Mouse (Mus musculus) heart, embryonic 12.5 days (tissue): ENCODE measurements around the gene Cryba1. TPM values are rescaled to one million over a fixed set of nuclear protein-coding genes. Genes with fewer than 3 reads are reported as not detected.
"Not testable (repeated sequence)": the region's sequence is repeated elsewhere in the genome, so short reads cannot be mapped to it uniquely, and the experiment has no call there.

Experiments used
- ATAC-seq: fragments of 200-750 bp; cut with Nextera tagmentation; 2 replicates; pipeline ENCODE4 v1.8.0; 2017; ENCODE audit warnings: moderate TSS enrichment, moderate library complexity; ENCODE audit not compliant: insufficient number of reproducible peaks, low FRiP score
- H3K27ac ChIP-seq: fragments of 300-500 bp; sonication (generic); 2 replicates; pipeline ENCODE4 v1.5.1; 2016; ENCODE audit warnings: mild to moderate bottlenecking, moderate library complexity; ENCODE audit not compliant: poor library complexity, severe bottlenecking
- H3K27me3 ChIP-seq: fragments of 300-500 bp; sonication (generic); replicated peaks from 2 replicates; pipeline ENCODE4 v1.6.1; 2016; ENCODE audit warnings: mild to moderate bottlenecking, moderate library complexity
- H3K36me3 ChIP-seq: fragments of 300-500 bp; sonication (generic); 2 replicates; pipeline ENCODE4 v1.6.1; 2016; ENCODE audit warnings: mild to moderate bottlenecking, moderate library complexity
- H3K4me1 ChIP-seq: fragments of 300-500 bp; sonication (generic); replicated peaks from 2 replicates; pipeline ENCODE4 v1.6.1; 2016; ENCODE audit warnings: mild to moderate bottlenecking
- H3K4me2 ChIP-seq: fragments of 300-500 bp; sonication (generic); 2 replicates; pipeline ENCODE4 v1.6.1; 2016; ENCODE audit warnings: mild to moderate bottlenecking, moderate library complexity
- H3K4me3 ChIP-seq: fragments of 300-500 bp; sonication (generic); 2 replicates; pipeline ENCODE4 v1.5.1; 2016; ENCODE audit warnings: mild to moderate bottlenecking
- H3K9ac ChIP-seq: fragments of 300-500 bp; sonication (generic); 2 replicates; pipeline ENCODE4 v1.6.1; 2016; ENCODE audit warnings: mild to moderate bottlenecking, moderate library complexity
- H3K9me3 ChIP-seq: fragments of 300-500 bp; sonication (generic); replicated peaks from 2 replicates; pipeline ENCODE4 v1.6.1; 2016; ENCODE audit warnings: mild to moderate bottlenecking, moderate library complexity
- WGBS: fragments of 180-500 bp; shearing (Covaris S2); methylation state at CpG from one replicate; pipeline ENCODE4 v1.1.7; 2016; 5-methylcytosine and 5-hydroxymethylcytosine counted together
- polyA plus RNA-seq: library from polyadenylated mRNA; unstranded; fragments of >200 nt; fragmentation: Nextera tagmentation; extraction: Ambion mirVana; gene quantifications from 2 replicates; pipeline ENCODE4 v1.2.1, GENCODE M21; 2016

Cryba1 gene
- polyA plus RNA-seq, 1 experiment from 2014 or later, result not detected

DNA sequence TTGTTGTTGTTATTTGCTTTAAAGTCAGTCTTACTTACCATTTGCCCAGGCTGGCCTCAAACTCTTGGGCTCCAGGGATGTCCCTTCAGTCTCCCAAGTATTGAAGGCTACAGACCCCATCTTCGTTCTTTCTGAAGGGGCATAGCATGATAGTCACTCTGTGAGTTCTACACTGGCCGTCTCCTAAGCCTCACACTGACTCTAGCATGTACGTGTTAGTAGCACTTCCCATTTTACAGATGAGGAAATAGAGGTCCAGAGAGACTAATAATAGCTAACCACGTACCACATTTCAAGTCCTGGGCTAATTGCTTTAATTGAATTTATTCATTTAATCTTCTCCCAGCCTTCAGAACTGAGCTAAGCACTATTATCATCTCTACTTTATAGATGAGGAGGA is 34.9 kb upstream of the Cryba1 start:
- H3K27ac ChIP-seq, result no peak overlapping the region
- H3K4me1 ChIP-seq, result peaks cover 17% of the 10 kb centered on the region
- no peak overlapping the region for H3K9ac ChIP-seq
- no peaks in the 10 kb centered on the region for H3K9me3 ChIP-seq
- no peak overlapping the region for H3K4me3 ChIP-seq
- no peaks in the 10 kb centered on the region for H3K36me3 ChIP-seq
- 73% methylated on average over 4 of the region's 4 CpGs for WGBS
- no peak for ATAC-seq
- no peaks in the 10 kb centered on the region for H3K27me3 ChIP-seq
- H3K4me2 ChIP-seq, result no peak overlapping the region

DNA sequence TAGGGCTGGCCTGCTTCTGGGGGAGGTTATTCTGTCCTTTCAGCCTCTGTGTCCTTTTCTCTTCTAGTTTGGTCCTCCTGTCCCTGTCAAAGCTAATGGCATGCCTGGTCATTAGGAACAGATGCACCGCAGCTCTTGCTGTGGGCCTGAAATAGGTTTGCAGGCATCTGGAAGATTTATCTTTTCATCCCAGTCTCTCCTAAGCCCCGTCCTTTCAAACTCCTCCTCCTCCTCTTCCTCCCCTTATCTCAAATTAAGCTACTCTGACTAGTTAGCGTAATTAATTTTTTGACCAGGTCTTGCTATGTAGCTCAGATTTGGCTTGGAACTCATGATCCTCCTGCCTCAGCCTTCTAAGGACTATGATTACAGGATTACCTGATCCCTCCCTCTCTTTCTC is 28.4 kb upstream of the Cryba1 start:
- Histone ChIP-seq H3K4me1 (no peaks in the 10 kb centered on the region), H3K4me2 (no peak overlapping the region), H3K9ac (no peak overlapping the region), H3K9me3 (no peaks in the 10 kb centered on the region), H3K27me3 (no peaks in the 10 kb centered on the region; the same call in 1 of the 2 replicates), H3K4me3 (no peak overlapping the region), H3K27ac (no peak overlapping the region), H3K36me3 (no peaks in the 10 kb centered on the region)
- no peak for ATAC-seq
- 50% methylated on average over 3 of the region's 3 CpGs for WGBS

- H3K27ac ChIP-seq, result no peak overlapping the region
- no peaks in the 10 kb centered on the region for H3K4me1 ChIP-seq
- H3K4me2 ChIP-seq, result no peak overlapping the region
- H3K9me3 ChIP-seq, result no peaks in the 10 kb centered on the region
- H3K27me3 ChIP-seq, result no peaks in the 10 kb centered on the region; the same call in 1 of the 2 replicates
- no peaks in the 10 kb centered on the region for H3K36me3 ChIP-seq
- 55% methylated on average over 5 of the region's 5 CpGs for WGBS
- no peak overlapping the region for H3K4me3 ChIP-seq
- ATAC-seq, result no peak
- no peak overlapping the region for H3K9ac ChIP-seq
Observed at GRCm38 (mm10) chr11:77752525-77752924, 27.4 kb upstream of the Cryba1 start.

- no peak for ATAC-seq
- no peaks in the 10 kb centered on the region for H3K27me3 ChIP-seq
- no peaks in the 10 kb centered on the region for H3K36me3 ChIP-seq
- no peak overlapping the region for H3K9ac ChIP-seq
- 82% methylated on average over 5 of the region's 5 CpGs for WGBS
- no peak overlapping the region for H3K4me3 ChIP-seq
- H3K27ac ChIP-seq, result no peak overlapping the region
- no peak overlapping the region for H3K4me2 ChIP-seq
- no peaks in the 10 kb centered on the region for H3K4me1 ChIP-seq
- no peaks in the 10 kb centered on the region for H3K9me3 ChIP-seq
Observed at GRCm38 (mm10) chr11:77748996-77749395, 23.9 kb upstream of the Cryba1 start.

DNA sequence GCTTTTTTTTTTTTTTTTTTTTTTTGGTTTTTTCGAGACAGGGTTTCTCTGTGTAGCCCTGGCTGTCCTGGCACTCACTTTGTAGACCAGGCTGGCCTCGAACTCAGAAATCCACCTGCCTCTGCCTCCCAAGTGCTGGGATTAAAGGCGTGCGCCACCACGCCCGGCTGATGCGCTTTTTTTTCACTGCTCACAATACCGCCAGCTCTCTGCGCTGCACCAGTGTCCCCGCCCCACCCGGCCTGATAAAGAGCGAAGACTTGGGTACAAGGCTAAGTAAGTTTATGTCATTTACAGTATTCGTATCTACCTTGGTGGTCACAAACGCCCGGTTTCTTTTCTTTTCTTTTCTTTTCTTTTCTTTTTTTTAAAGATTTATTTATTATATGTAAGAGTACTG is 22.0 kb upstream of the Cryba1 start:
- not testable (repeated sequence) for ATAC-seq, H3K36me3 ChIP-seq, H3K9me3 ChIP-seq, H3K27me3 ChIP-seq, H3K9ac ChIP-seq, H3K27ac ChIP-seq, H3K4me1 ChIP-seq, H3K4me3 ChIP-seq, H3K4me2 ChIP-seq
- 89% methylated on average over 14 of the region's 15 CpGs for WGBS

DNA sequence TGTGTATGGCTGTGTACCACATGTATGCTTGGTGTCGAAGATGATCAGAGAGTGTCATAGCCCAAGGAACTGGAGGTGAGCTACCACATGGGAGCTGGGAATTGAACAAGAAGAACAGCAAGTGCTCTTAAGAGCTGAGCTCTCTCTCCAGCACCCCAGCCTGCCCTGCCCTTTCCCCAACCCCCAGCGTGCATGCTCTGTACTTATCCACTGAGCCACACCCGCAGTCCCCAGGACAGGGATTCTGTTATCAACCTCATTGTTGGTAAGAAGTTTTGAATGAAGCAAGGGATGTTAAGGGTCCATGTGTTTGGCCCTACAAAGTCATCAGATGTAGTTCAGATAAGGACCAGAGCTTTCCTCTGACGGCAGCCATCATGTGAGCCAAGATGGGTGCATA is 21.6 kb upstream of the Cryba1 start:
- no peak overlapping the region for H3K4me2 ChIP-seq
- H3K27me3 ChIP-seq, result no peaks in the 10 kb centered on the region
- no peak overlapping the region for H3K9ac ChIP-seq
- no peaks in the 10 kb centered on the region for H3K4me1 ChIP-seq
- 74% methylated on average over 4 of the region's 4 CpGs for WGBS
- no peak overlapping the region for H3K4me3 ChIP-seq
- H3K36me3 ChIP-seq, result no peaks in the 10 kb centered on the region
- no peak for ATAC-seq
- H3K27ac ChIP-seq, result no peak overlapping the region
- H3K9me3 ChIP-seq, result no peaks in the 10 kb centered on the region

- Histone ChIP-seq H3K4me1 (no peaks in the 10 kb centered on the region), H3K4me3 (no peak overlapping the region), H3K9ac (no peak overlapping the region), H3K27ac (no peak overlapping the region), H3K4me2 (no peak overlapping the region), H3K9me3 (no peaks in the 10 kb centered on the region), H3K36me3 (no peaks in the 10 kb centered on the region), H3K27me3 (no peaks in the 10 kb centered on the region)
- ATAC-seq, result no peak
- WGBS, result 31% methylated on average over 6 of the region's 6 CpGs
Observed at GRCm38 (mm10) chr11:77743966-77744365, 18.9 kb upstream of the Cryba1 start.

DNA sequence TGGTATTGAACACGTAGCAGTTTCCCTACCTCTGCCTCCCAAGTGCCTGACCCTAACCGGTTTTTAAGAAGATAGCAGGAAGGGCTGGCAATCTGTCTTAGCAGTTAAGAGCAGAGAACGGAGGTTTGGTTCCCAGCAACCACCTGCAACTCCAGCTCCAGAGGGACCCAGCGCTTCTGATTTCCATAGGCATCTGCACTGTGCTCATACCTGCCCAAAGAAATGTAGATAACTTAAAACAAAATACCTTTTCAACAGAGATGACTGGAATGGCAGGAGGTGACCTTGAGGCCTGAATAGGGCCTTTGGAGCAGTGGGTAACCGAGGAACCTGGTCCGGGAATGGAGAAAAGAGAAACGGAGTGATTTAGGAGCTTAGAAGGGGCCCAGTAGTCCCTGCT is 13.5 kb upstream of the Cryba1 start:
- H3K9me3 ChIP-seq, result no peaks in the 10 kb centered on the region
- no peak for ATAC-seq
- WGBS, result 54% methylated on average over 7 of the region's 7 CpGs
- H3K4me3 ChIP-seq, result no peak overlapping the region
- H3K9ac ChIP-seq, result no peak overlapping the region
- 0 out of 2 replicates have a peak, but pooled peaks cover 2% of the 10 kb centered on the region for H3K4me1 ChIP-seq
- H3K27me3 ChIP-seq, result no peaks in the 10 kb centered on the region
- H3K27ac ChIP-seq, result no peak overlapping the region
- H3K36me3 ChIP-seq, result no peaks in the 10 kb centered on the region
- no peak overlapping the region for H3K4me2 ChIP-seq

- ATAC-seq, result no peak
- H3K27me3 ChIP-seq, result no peaks in the 10 kb centered on the region
Observed at GRCm38 (mm10) chr11:77737289-77737688, 12.2 kb upstream of the Cryba1 start.

GRCm38 (mm10) chr11:77728587-77728986 is 3.5 kb upstream of the Cryba1 start:
- H3K36me3 ChIP-seq, result no peaks in the 10 kb centered on the region
- no peaks in the 10 kb centered on the region for H3K9me3 ChIP-seq
- WGBS, result 65% methylated on average over 2 of the region's 2 CpGs
- no peak overlapping the region for H3K4me3 ChIP-seq
- no peak for ATAC-seq
- no peak overlapping the region for H3K4me2 ChIP-seq
- H3K27ac ChIP-seq, result no peak overlapping the region
- 0 out of 2 replicates have a peak, but pooled peaks cover 6% of the 10 kb centered on the region for H3K4me1 ChIP-seq
- H3K27me3 ChIP-seq, result no peaks in the 10 kb centered on the region
- no peak overlapping the region for H3K9ac ChIP-seq

More at GRCm38 (mm10) chr11:77737289-77737688, 12.2 kb upstream of the Cryba1 start:
- H3K9ac ChIP-seq, result no peak overlapping the region
- H3K27ac ChIP-seq, result no peak overlapping the region
- H3K4me3 ChIP-seq, result no peak overlapping the region
- H3K9me3 ChIP-seq, result no peaks in the 10 kb centered on the region
- no peak overlapping the region for H3K4me2 ChIP-seq
- H3K4me1 ChIP-seq, result 0 out of 2 replicates have a peak, but pooled peaks cover 3% of the 10 kb centered on the region
- under 1% methylated on average over 6 of the region's 6 CpGs for WGBS
- no peaks in the 10 kb centered on the region for H3K36me3 ChIP-seq

DNA sequence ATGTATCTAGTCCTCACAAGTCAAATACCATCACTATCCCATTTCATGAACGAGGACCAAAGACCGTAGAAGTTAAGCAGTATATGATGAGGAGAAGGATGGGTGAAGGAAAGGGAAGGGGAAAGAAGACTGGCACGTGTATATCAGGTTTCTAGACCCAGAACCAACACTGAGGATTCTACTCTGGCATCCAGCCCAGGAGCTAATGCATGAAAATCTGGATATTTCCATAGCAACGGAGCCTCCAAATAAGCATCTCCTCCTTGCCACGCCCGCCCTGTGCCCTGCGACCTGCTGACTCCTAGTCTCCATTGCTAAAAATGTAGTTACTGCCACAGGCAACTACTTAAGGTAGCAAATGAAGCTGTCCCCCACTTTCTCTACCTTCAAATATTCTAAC is 317 bp downstream of the Cryba1 start:
- Histone ChIP-seq H3K27ac (no peak overlapping the region), H3K4me3 (no peak overlapping the region), H3K36me3 (0 out of 2 replicates have a peak, but pooled peaks cover 4% of the 10 kb centered on the region), H3K9ac (no peak overlapping the region), H3K4me1 (0 out of 2 replicates have a peak, but pooled peaks cover 4% of the 10 kb centered on the region), H3K27me3 (no peaks in the 10 kb centered on the region), H3K4me2 (no peak overlapping the region), H3K9me3 (no peaks in the 10 kb centered on the region)
- ATAC-seq, result no peak
- WGBS, result 78% methylated on average over 7 of the region's 7 CpGs

DNA sequence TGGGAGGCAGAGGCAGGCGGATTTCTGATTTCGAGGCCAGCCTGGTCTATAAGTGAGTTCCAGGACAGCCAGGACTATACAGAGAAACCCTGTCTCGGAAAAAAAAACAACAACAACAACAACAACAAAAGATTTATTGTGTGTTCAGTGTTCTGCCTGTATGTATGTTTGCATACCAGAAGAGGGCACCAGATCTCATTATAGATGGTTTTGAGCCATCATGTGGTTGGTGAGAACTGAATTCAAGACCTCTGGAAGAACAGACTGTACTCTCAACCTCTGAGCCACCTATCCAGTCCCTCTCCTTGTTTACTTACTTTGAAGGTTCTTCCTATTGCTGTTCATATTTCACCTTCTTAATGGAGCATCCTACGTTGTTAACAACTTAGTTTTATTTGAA is 3.7 kb downstream of the Cryba1 start:
- no peaks in the 10 kb centered on the region for H3K9me3 ChIP-seq
- H3K36me3 ChIP-seq, result peaks cover 6% of the 10 kb centered on the region; the same call in 1 of the 2 replicates
- no peak for ATAC-seq
- H3K4me1 ChIP-seq, result no peaks in the 10 kb centered on the region
- H3K9ac ChIP-seq, result no peak overlapping the region
- WGBS, result 87% methylated on average over 4 of the region's 4 CpGs
- no peak overlapping the region for H3K27ac ChIP-seq
- H3K4me2 ChIP-seq, result no peak overlapping the region
- no peaks in the 10 kb centered on the region for H3K27me3 ChIP-seq
- H3K4me3 ChIP-seq, result no peak overlapping the region
